Mouse (Mus musculus) midbrain, embryonic 16.5 days (tissue): ENCODE data around the gene Syvn1. TPM values are rescaled to one million over a fixed set of nuclear protein-coding genes. Genes with fewer than 3 reads are reported as not detected.
A peak's percentile ranks its signal among the peaks of the same experiment; 100 is the strongest.

Source experiments
- ATAC-seq: fragments of 200-750 bp; cut with Nextera tagmentation; 2 replicates; pipeline ENCODE4 v1.8.0; 2017; ENCODE audit warnings: moderate TSS enrichment
- H3K27ac ChIP-seq: fragments of 300-500 bp; sonication (generic); 2 replicates; pipeline ENCODE4 v1.5.1; 2014; ENCODE audit warnings: mild to moderate bottlenecking, low read length, mixed read lengths
- H3K27me3 ChIP-seq: fragments of 300-500 bp; sonication (generic); 2 replicates; pipeline ENCODE4 v1.6.1; 2014; ENCODE audit warnings: low read depth, low read length, mixed read lengths; ENCODE audit not compliant: control insufficient read depth, insufficient read depth
- H3K36me3 ChIP-seq: fragments of 300-500 bp; sonication (generic); 2 replicates; pipeline ENCODE4 v1.6.1; 2014; ENCODE audit warnings: mild to moderate bottlenecking, low read length, moderate library complexity, mixed read lengths; ENCODE audit not compliant: control insufficient read depth, insufficient read depth
- H3K4me1 ChIP-seq: fragments of 300-500 bp; sonication (generic); 2 replicates; pipeline ENCODE4 v1.6.1; 2014; ENCODE audit warnings: mild to moderate bottlenecking, low read length, mixed read lengths; ENCODE audit not compliant: control insufficient read depth, insufficient read depth
- H3K4me2 ChIP-seq: fragments of 300-500 bp; sonication (generic); 2 replicates; pipeline ENCODE4 v1.6.1; 2014; ENCODE audit warnings: mild to moderate bottlenecking, low read length, mixed read lengths
- H3K4me3 ChIP-seq: fragments of 300-500 bp; sonication (generic); 2 replicates; pipeline ENCODE4 v1.5.1; 2014; ENCODE audit warnings: low read depth, mild to moderate bottlenecking, low read length, moderate library complexity, mixed read lengths
- H3K9ac ChIP-seq: fragments of 300-500 bp; sonication (generic); 2 replicates; pipeline ENCODE4 v1.6.1; 2014; ENCODE audit warnings: low read depth, low read length, mixed read lengths
- H3K9me3 ChIP-seq: fragments of 300-500 bp; sonication (generic); replicated peaks from 2 replicates; pipeline ENCODE4 v1.6.1; 2014; ENCODE audit warnings: mild to moderate bottlenecking, low read length, mixed read lengths; ENCODE audit not compliant: control insufficient read depth, poor library complexity, severe bottlenecking
- WGBS: fragments of 180-500 bp; shearing (Covaris S2); extraction: QIAGEN DNeasy Blood & Tissue Kit; methylation state at CpG from one replicate; pipeline ENCODE4 v1.1.7; 2014; 5-methylcytosine and 5-hydroxymethylcytosine counted together
- polyA plus RNA-seq: library from polyadenylated mRNA; unstranded; fragments of >200 nt; fragmentation: Nextera tagmentation; extraction: Ambion mirVana; gene quantifications from 2 replicates; pipeline ENCODE4 v1.2.1, GENCODE M21; 2015

The Syvn1 gene
- polyA plus RNA-seq, 1 experiment from 2014 or later = 34.5 TPM

DNA sequence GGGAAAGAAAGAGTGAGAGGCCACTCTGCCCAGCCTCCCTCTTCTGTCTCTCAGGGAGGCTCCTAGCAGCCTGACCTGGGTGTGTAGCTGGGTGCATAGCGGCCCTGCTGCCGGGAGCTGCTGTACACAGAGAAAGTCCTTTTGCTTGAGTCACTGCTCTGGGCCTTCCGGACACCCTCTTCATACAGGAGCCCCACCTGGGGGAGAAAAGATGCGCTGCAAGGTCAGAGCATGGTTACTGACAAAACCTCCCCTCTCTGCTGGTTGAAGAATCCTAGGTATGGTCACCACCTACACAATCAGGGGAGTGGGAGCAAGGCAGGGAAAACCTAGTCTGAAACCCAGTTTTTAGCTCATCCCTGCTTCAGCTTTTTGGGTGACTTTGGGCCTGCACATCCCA, 22.6 kb downstream of the Syvn1 start:
- H3K36me3 ChIP-seq = peaks cover 26% of the 10 kb centered on the region
- no peak overlapping the region for H3K4me2 ChIP-seq
- H3K27me3 ChIP-seq = no peaks in the 10 kb centered on the region
- no peak overlapping the region for H3K4me3 ChIP-seq
- peaks cover 22% of the 10 kb centered on the region for H3K4me1 ChIP-seq
- 80% methylated on average over 4 of the region's 4 CpGs for WGBS
- no peak overlapping the region for H3K27ac ChIP-seq
- H3K9ac ChIP-seq = no peak overlapping the region
- no peak for ATAC-seq
- no peaks in the 10 kb centered on the region for H3K9me3 ChIP-seq

GRCm38 (mm10) chr19:6069851-6070250, 23.5 kb downstream of the Syvn1 start:
- WGBS = 93% methylated on average over 10 of the region's 10 CpGs
- no peak for ATAC-seq
- no peaks in the 10 kb centered on the region for H3K9me3 ChIP-seq
- no peaks in the 10 kb centered on the region for H3K27me3 ChIP-seq
- no peak overlapping the region for H3K4me2 ChIP-seq
- no peak overlapping the region for H3K27ac ChIP-seq
- peaks cover 26% of the 10 kb centered on the region for H3K36me3 ChIP-seq
- H3K4me1 ChIP-seq = peaks cover 22% of the 10 kb centered on the region
- H3K9ac ChIP-seq = no peak overlapping the region
- H3K4me3 ChIP-seq = no peak overlapping the region

DNA sequence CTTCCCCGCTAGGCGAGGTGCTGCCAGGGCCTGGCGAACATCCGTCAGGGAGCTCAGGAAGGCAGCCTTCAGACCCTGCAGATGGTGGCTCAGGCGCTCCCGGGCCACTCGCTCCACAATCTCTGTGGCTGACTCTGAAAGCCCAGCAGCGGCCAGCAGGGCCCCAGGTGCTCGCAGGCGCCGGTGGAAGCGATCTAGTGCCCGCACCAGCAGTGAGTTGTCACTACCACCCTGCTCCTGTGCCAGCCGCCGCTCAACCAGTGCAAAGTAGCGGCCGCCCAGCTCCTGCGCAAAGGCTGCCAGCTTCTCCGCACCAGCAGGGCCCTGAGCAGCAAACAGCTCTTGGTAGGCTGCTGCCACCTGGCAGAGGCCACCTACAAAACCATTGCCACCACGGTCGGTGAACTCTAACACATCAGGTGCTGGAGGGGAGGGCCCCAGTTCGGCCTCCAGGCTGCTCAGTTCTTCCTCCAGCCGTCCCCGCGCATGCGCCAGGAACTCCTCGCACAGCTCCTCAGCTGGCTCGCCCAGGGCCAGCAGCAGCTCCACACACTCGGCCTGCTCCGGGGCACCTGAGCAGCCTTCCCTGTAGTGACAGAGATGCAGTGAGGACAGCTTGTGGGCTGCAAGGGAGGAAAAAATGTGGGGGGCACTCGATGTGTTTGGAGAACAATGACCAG, 24.3 kb downstream of the Syvn1 start:
- Histone ChIP-seq H3K9me3 (no peaks in the 10 kb centered on the region), H3K27ac (no peak overlapping the region), H3K9ac (no peak overlapping the region), H3K4me1 (peaks cover 24% of the 10 kb centered on the region), H3K4me3 (no peak overlapping the region), H3K36me3 (peaks cover 26% of the 10 kb centered on the region), H3K27me3 (no peaks in the 10 kb centered on the region), H3K4me2 (no peak overlapping the region)
- 94% methylated on average over 31 of the region's 31 CpGs for WGBS
- ATAC-seq = no peak

DNA sequence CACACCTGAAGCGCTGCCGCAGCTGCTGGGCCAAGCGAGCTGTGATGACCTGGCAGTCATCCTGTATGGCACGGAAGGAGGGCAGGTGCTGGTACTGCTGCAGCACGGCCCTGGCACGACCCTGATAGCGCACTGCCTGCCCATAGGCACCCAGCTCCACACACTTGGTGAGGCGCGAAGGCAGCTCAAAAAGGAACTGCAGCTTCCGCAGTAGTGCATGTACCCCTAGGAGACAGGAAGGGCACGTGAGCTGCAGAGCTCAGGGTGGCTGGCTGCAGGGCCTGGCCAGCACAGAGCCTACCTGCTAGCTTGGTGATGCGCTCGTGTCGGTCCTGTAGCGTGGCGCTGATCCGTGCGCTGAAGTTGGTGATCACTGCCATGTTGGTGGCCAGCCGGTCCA, 24.9 kb downstream of the Syvn1 start:
- Histone ChIP-seq H3K9me3 (no peaks in the 10 kb centered on the region), H3K36me3 (peaks cover 26% of the 10 kb centered on the region), H3K27me3 (no peaks in the 10 kb centered on the region), H3K9ac (no peak overlapping the region), H3K4me1 (peaks cover 24% of the 10 kb centered on the region), H3K4me3 (no peak overlapping the region), H3K4me2 (no peak overlapping the region), H3K27ac (no peak overlapping the region)
- WGBS = 94% methylated on average over 19 of the region's 19 CpGs
- ATAC-seq = no peak

- H3K9me3 ChIP-seq = no peaks in the 10 kb centered on the region
- 93% methylated on average over 5 of the region's 5 CpGs for WGBS
- no peak for ATAC-seq
Measured at GRCm38 (mm10) chr19:6073889-6074288, 27.5 kb downstream of the Syvn1 start.

DNA sequence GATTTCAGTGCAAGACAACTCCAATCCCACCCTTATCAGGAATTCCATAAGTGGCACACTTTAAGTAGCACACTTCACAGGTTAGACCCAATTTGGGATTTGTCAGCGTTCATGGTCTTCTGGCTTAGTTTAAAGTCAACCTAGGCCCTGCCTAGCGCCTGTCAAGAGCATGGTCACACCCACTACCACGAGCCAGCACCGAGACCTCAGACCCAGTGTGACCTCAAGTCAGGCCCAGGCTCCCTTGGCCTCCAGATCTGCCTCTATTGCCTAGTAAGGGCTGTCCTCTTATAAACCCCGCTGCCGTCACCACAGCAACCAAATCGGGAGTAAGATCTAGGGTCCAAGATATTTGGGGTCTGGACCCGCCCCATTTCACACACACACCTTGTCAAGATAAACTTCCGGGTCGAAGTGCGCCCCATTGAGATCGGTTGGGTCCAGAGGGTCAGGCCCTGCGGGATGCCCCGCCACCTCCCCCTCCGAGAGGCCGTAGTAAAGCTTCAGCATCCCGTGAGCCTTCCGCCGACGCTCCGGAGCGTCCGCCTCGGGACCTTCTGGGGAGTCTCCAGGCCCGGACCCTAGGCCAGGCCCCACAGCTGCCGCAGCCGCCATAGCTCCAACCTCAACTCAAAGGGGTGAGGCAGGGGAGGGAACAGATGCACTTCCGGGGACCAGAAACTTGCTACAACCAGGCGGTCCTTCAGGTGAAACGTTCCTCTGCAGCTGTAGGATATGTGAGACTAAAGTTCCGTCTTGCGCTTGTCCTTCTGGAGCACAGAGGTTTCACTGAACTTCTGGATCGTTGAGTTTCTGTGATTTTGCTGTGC, 30.4 kb downstream of the Syvn1 start, which contains the start of gene Vps51:
Vps51 (minus strand) TSS at position 668 of the 830 bp plus-strand sequence.
- Histone ChIP-seq H3K36me3 (peaks cover 12% of the 10 kb centered on the region), H3K9ac (peak within 1 kb of the TSS; percentile 88), H3K4me1 (peaks cover 18% of the 10 kb centered on the region), H3K27ac (peak within 1 kb of the TSS; percentile 91), H3K27me3 (no peaks in the 10 kb centered on the region), H3K4me3 (peak within 1 kb of the TSS; percentile 87), H3K4me2 (peak within 1 kb of the TSS; percentile 80), H3K9me3 (no peaks in the 10 kb centered on the region)
- 1% methylated on average over 33 of the region's 33 CpGs for WGBS
- peak; percentile 93 for ATAC-seq

More at GRCm38 (mm10) chr19:6073889-6074288, 27.5 kb downstream of the Syvn1 start:
- no peak overlapping the region for H3K27ac ChIP-seq
- H3K27me3 ChIP-seq = no peaks in the 10 kb centered on the region
- H3K9ac ChIP-seq = no peak overlapping the region
- H3K4me3 ChIP-seq = no peak overlapping the region
- peaks cover 18% of the 10 kb centered on the region for H3K4me1 ChIP-seq
- peaks cover 26% of the 10 kb centered on the region for H3K36me3 ChIP-seq
- H3K4me2 ChIP-seq = no peak overlapping the region

DNA sequence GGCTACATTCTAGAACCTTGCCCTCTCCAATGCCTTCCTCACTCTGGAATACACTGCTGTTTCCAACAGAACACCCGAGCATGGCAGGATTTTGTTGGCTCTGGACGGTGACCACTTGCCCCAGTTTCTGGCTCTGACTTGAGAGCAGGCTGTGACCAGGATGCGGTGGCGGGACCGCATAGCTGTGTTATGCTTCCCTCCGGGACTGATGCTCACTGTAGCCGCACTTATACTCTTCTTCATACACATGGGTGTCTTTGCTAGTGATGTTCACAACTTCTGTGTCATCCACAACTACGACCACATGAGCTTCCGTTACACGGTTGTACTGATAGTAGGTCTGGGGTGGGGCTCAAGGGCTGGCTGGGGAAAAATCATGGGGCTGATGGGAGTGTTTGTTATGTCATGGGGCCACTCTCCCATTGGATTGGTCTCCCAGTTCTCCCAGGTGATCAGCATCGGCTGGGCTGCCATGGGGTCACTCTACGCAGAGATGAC, 33.7 kb downstream of the Syvn1 start, which contains the start of gene Tmem262:
Tmem262 (plus strand) TSS at position 51 of the 498 bp plus-strand sequence.
- no peak within 1 kb of the TSS for H3K4me2 ChIP-seq
- no peak within 1 kb of the TSS for H3K4me3 ChIP-seq
- no peaks in the 10 kb centered on the region for H3K27me3 ChIP-seq
- no peak within 1 kb of the TSS for H3K9ac ChIP-seq
- peaks cover 29% of the 10 kb centered on the region for H3K4me1 ChIP-seq
- WGBS = 94% methylated on average over 12 of the region's 12 CpGs
- no peak for ATAC-seq
- no peaks in the 10 kb centered on the region for H3K9me3 ChIP-seq
- H3K36me3 ChIP-seq = peaks cover 16% of the 10 kb centered on the region
- H3K27ac ChIP-seq = no peak within 1 kb of the TSS

GRCm38 (mm10) chr19:6082156-6082555, 35.8 kb downstream of the Syvn1 start, which contains the start of gene Gm28374:
TSS of gene Gm28374 (minus strand) at chr19:6082256.
- Histone ChIP-seq H3K9me3 (no peaks in the 10 kb centered on the region), H3K4me2 (no peak within 1 kb of the TSS), H3K4me1 (peaks cover 24% of the 10 kb centered on the region), H3K36me3 (peaks cover 16% of the 10 kb centered on the region), H3K9ac (no peak within 1 kb of the TSS), H3K4me3 (no peak within 1 kb of the TSS), H3K27ac (no peak within 1 kb of the TSS), H3K27me3 (no peaks in the 10 kb centered on the region)
- no peak for ATAC-seq
- 89% methylated on average over 9 of the region's 9 CpGs for WGBS
